Mouse (Mus musculus): Measurements from ENCODE around the gene Mageb4. TPM values are rescaled to one million over a fixed set of nuclear protein-coding genes. Genes with fewer than 3 reads are reported as not detected.
"Not testable (repeated sequence)": the region's sequence is repeated elsewhere in the genome, so short reads cannot be mapped to it uniquely, and the experiment has no call there.

Gene Mageb4
- polyA plus RNA-seq (2016; fragmentation: Nextera tagmentation; extraction: Ambion mirVana), result not detected in 2 replicates

- not testable (repeated sequence) for H3K36me3 ChIP-seq; ATAC-seq (ENCODE audit: insufficient number of reproducible peaks, low FRiP score); H3K27ac ChIP-seq (ENCODE audit: poor library complexity, severe bottlenecking); H3K4me2 ChIP-seq; H3K4me1 ChIP-seq (replicated peaks); H3K27me3 ChIP-seq (replicated peaks); H3K4me3 ChIP-seq; H3K9me3 ChIP-seq (replicated peaks); H3K9ac ChIP-seq
- no CpG with 5 or more reads among the region's 13 CpGs for WGBS
Measured at GRCm38 (mm10) chrX:86304993-86305392, at the start of gene Mageb4. Gene Mageb4, minus strand, starts transcription at chrX:86305093.

- H3K27me3 ChIP-seq (replicated peaks); H3K36me3 ChIP-seq; H3K27ac ChIP-seq (ENCODE audit: poor library complexity, severe bottlenecking); H3K4me2 ChIP-seq; ATAC-seq (ENCODE audit: insufficient number of reproducible peaks, low FRiP score); H3K9me3 ChIP-seq (replicated peaks); H3K4me1 ChIP-seq (replicated peaks); H3K9ac ChIP-seq; H3K4me3 ChIP-seq: not testable (repeated sequence)
- WGBS, result 44% methylated on average over 1 of the region's 2 CpGs
Measured at GRCm38 (mm10) chrX:86284597-86284996, 20.3 kb downstream of the Mageb4 start.

GRCm38 (mm10) chrX:86245950-86246349 is 58.9 kb downstream of the Mageb4 start:
- H3K4me3 ChIP-seq; H3K36me3 ChIP-seq; H3K4me1 ChIP-seq (replicated peaks); H3K9me3 ChIP-seq (replicated peaks); H3K9ac ChIP-seq; H3K4me2 ChIP-seq; H3K27me3 ChIP-seq (replicated peaks); ATAC-seq (ENCODE audit: insufficient number of reproducible peaks, low FRiP score); H3K27ac ChIP-seq (ENCODE audit: poor library complexity, severe bottlenecking): not testable (repeated sequence)
- WGBS, result no CpG with 5 or more reads among the region's 1 CpGs

- no peak for ATAC-seq (ENCODE audit: insufficient number of reproducible peaks, low FRiP score)
Measured at GRCm38 (mm10) chrX:86237246-86237645, 67.6 kb downstream of the Mageb4 start.

More at GRCm38 (mm10) chrX:86237246-86237645, 67.6 kb downstream of the Mageb4 start:
- 44% methylated on average over 1 of the region's 1 CpGs for WGBS
- H3K4me3 ChIP-seq, result no peak overlapping the region
- H3K27ac ChIP-seq (ENCODE audit: poor library complexity, severe bottlenecking), result no peak overlapping the region
- H3K27me3 ChIP-seq (replicated peaks), result no peaks in the 10 kb centered on the region
- H3K4me2 ChIP-seq, result no peak overlapping the region
- no peaks in the 10 kb centered on the region for H3K36me3 ChIP-seq
- H3K4me1 ChIP-seq (replicated peaks), result no peaks in the 10 kb centered on the region
- H3K9ac ChIP-seq, result no peak overlapping the region
- H3K9me3 ChIP-seq (replicated peaks), result no peaks in the 10 kb centered on the region

Other genes starting within 250 kb of the Mageb4 start
- gene Nr0b1, start 113.3 kb downstream of the Mageb4 start, polyA plus RNA-seq (2016; fragmentation: Nextera tagmentation; extraction: Ambion mirVana), result not detected in 2 replicates